Mouse (Mus musculus) bone marrow, adult 2 months (tissue): Measurements from ENCODE around the gene Gm49383. TPM values are rescaled to one million over a fixed set of nuclear protein-coding genes. Genes with fewer than 3 reads are reported as not detected.

Experiments used
- H3K27ac ChIP-seq: fragments of 200-500 bp; 2 replicates; pipeline ENCODE4 v1.5.1; 2012; ENCODE audit warnings: low read depth, mild to moderate bottlenecking, control low read depth, inconsistent platforms, low read length; ENCODE audit not compliant: control insufficient read depth, poor library complexity, insufficient read depth
- H3K4me1 ChIP-seq: fragments of 200-500 bp; 2 replicates; pipeline ENCODE4 v1.6.1; 2011; ENCODE audit warnings: low read length; ENCODE audit not compliant: control insufficient read depth, insufficient read depth
- H3K4me3 ChIP-seq: fragments of 200-500 bp; replicated peaks from 2 replicates; pipeline ENCODE3; 2011; ENCODE audit warnings: mild to moderate bottlenecking, low read depth, low read length, control low read depth; ENCODE audit not compliant: control insufficient read depth
- CTCF ChIP-seq: fragments of 200-500 bp; IDR thresholded peaks from 2 replicates; pipeline ENCODE4 v1.5.1; 2011; ENCODE audit warnings: low read length, control low read depth; ENCODE audit not compliant: control insufficient read depth, insufficient read depth
- POLR2A ChIP-seq: fragments of 200-500 bp; IDR thresholded peaks from 2 replicates; pipeline ENCODE4 v1.6.1; 2011; ENCODE audit warnings: low read depth, mild to moderate bottlenecking, control low read depth, low read length, borderline replicate concordance; ENCODE audit not compliant: control insufficient read depth
- WGBS: fragments of 180-500 bp; shearing (Covaris S2); methylation state at CpG from one replicate; pipeline ENCODE4 v1.1.7; 2018; 5-methylcytosine and 5-hydroxymethylcytosine counted together
- polyA plus RNA-seq: library from polyadenylated mRNA; stranded (reverse); fragments of >200 nt; gene quantifications from 2 replicates; pipeline ENCODE4 v1.2.4, GENCODE M21; 2011; ENCODE audit warnings: low replicate concordance; ENCODE audit not compliant: missing spikeins, insufficient read depth, insufficient read length

The Gm49383 gene
- 3.0 TPM in 1 of 2 replicates, not detected in the other for polyA plus RNA-seq

GRCm38 (mm10) chr12:69196444-69197377, at the start of gene Gm49383:
Gm49383 (minus strand) TSS chr12:69197104.
- under 1% methylated on average over 75 of the region's 75 CpGs for WGBS
- peak within 1 kb of the TSS; percentile 98 for H3K4me3 ChIP-seq
- H3K4me1 ChIP-seq, result no peaks in the 10 kb centered on the region; the same call in 1 of the 2 replicates
- peak within 1 kb of the TSS; percentile 98 for H3K27ac ChIP-seq
- TF ChIP-seq CTCF (no peak), POLR2A (peak; percentile 79; the same call in 1 of the 2 replicates)

- under 1% methylated on average over 64 of the region's 64 CpGs for WGBS
- Histone ChIP-seq H3K4me3 (peak overlapping the region; percentile 79), H3K27ac (peak overlapping the region; percentile 75; the same call in 1 of the 2 replicates), H3K4me1 (no peaks in the 10 kb centered on the region; the same call in 1 of the 2 replicates)
- peak; percentile 85; the same call in 1 of the 2 replicates for TF ChIP-seq POLR2A
- TF ChIP-seq CTCF, result no peak
Measured at GRCm38 (mm10) chr12:69241771-69242431, 45.0 kb upstream of the Gm49383 start.

GRCm38 (mm10) chr12:69241405-69241770, 44.5 kb upstream of the Gm49383 start:
- TF ChIP-seq POLR2A (no peak), CTCF (no peak)
- Histone ChIP-seq H3K4me3 (peak overlapping the region; percentile 79), H3K27ac (peak overlapping the region; percentile 75; the same call in 1 of the 2 replicates), H3K4me1 (no peaks in the 10 kb centered on the region; the same call in 1 of the 2 replicates)
- 2% methylated on average over 3 of the region's 3 CpGs for WGBS

DNA sequence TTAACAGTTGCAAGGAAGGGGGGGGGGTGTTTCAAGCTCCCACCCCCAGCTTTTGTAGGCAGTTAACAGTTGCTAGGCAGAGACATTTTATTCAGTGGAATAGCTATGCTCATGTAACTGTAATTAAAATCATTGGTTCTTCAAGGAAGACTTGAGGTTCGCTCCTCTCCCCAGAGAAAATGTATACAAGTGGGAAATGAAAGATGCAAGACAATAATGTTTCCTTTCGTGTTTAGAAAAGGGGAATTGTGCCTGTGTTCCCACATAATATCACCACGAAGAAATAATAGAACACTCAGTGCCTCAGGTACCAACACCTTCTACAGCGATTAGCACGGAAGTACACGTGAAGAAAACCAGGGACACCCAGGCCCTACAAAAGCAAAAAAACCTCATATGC, 44.0 kb upstream of the Gm49383 start, which contains the start of gene Klhdc1:
Gene Klhdc1, plus strand, starts transcription at position 301 of the 400 bp plus-strand sequence.
- peak within 1 kb of the TSS; percentile 79 for H3K4me3 ChIP-seq
- no peaks in the 10 kb centered on the region; the same call in 1 of the 2 replicates for H3K4me1 ChIP-seq
- WGBS, result 50% methylated on average over 6 of the region's 6 CpGs
- H3K27ac ChIP-seq, result peak within 1 kb of the TSS; percentile 75; the same call in 1 of the 2 replicates
- TF ChIP-seq POLR2A (no peak), CTCF (no peak)

DNA sequence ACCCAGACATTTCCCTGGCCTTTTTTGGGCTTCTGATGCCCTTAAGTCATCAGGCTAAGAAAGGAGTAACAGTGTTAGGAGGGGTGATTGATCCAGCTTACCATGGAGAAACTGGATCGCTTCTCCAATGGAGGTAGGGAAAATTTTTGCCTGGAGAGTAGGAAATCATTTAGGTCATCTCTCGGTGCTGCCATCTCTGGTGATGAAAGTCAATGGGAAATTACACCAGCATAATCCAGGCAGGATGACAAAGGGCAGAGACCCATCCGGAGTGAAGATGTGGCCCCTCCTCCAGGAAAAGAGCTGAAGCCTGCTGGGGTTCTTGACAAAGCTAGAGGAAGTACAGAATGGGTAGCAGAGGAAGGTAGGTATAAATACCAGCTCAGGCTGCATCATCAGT, 41.4 kb upstream of the Gm49383 start:
- H3K4me3 ChIP-seq, result no peak overlapping the region
- TF ChIP-seq POLR2A, result no peak
- no peak for TF ChIP-seq CTCF
- no peak overlapping the region for H3K27ac ChIP-seq
- H3K4me1 ChIP-seq, result no peaks in the 10 kb centered on the region; the same call in 1 of the 2 replicates
- 37% methylated on average over 3 of the region's 3 CpGs for WGBS

- Histone ChIP-seq H3K4me3 (no peak overlapping the region), H3K4me1 (no peaks in the 10 kb centered on the region; the same call in 1 of the 2 replicates), H3K27ac (no peak overlapping the region)
- no peak for TF ChIP-seq POLR2A
- TF ChIP-seq CTCF, result no peak
- 86% methylated on average over 6 of the region's 6 CpGs for WGBS
Measured at GRCm38 (mm10) chr12:69235782-69236181, 38.9 kb upstream of the Gm49383 start.

DNA sequence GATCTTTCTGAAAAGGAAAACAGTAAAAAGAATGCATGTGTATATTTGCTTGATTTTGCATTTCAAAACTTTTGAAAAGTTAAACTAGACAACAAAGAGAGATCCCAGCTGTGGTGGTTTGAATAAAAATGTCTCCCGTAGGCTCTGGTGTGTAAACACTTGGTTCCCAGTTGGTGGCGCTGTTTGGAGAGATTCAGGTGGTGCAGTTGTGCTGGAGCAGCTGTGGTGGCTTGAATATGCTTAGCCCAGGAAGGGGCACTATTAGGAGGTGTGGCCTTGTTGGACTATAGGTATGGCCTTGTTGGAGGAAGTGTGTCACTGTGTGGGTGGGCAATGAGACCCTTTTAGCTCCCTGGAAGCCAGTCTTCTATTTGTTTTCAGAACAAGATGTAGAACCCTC, 32.3 kb upstream of the Gm49383 start:
- 52% methylated on average over 2 of the region's 2 CpGs for WGBS
- TF ChIP-seq POLR2A, result no peak
- TF ChIP-seq CTCF, result peak; percentile 45; the same call in 1 of the 2 replicates
- no peaks in the 10 kb centered on the region for H3K4me1 ChIP-seq
- H3K27ac ChIP-seq, result no peak overlapping the region
- H3K4me3 ChIP-seq, result no peak overlapping the region

DNA sequence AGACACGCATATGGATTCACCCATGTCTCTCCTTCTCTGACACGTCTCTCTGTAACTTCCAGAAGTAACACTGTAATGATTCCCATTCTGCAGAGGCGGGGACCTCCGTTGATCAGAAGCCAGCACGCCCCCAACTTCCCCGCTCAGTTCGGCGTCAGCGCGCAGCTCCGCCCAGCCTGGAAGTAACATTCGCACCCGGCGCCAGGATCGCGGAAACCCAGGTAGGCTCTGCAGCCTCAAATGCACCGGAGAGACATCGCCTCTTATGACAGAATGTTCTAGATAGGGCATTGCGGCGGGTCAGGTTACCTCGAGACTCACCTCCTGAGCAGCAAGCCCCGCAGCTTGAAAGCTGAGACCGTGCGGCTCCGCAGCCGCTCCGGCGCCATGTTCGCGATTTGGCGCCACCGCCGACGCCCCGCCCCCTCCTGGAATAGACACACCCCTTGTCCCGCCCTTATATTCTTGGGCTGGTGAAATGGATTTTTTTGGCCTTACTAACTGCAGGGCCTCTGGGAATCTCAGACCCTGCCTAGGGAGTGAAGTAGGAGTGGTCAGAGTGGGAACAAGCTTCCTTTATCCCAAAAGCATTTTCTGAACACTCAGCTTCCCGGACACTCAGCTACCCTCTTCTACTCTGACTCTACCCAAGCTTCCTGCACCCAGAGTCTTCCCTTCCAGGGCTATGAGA, 31.0 kb upstream of the Gm49383 start, which contains the start of gene Pole2:
Gene Pole2, minus strand, starts transcription at position 420 of the 691 bp plus-strand sequence.
- Histone ChIP-seq H3K4me1 (no peaks in the 10 kb centered on the region), H3K4me3 (peak within 1 kb of the TSS; percentile 92), H3K27ac (peak within 1 kb of the TSS; percentile 56)
- TF ChIP-seq CTCF (no peak), POLR2A (peak; percentile 63; the same call in 1 of the 2 replicates)
- WGBS, result under 1% methylated on average over 37 of the region's 37 CpGs
